Mouse (Mus musculus) G1E (cell line): ENCODE results near the gene Slc7a7.

Experiments
- CTCF ChIP-seq: IDR thresholded peaks from 2 replicates; pipeline ENCODE4 v1.5.1; 2012; ENCODE audit warnings: low read depth, low read length, inconsistent platforms, mixed read lengths
- GATA1 ChIP-seq: IDR thresholded peaks from 2 replicates; pipeline ENCODE4 v1.6.1; 2012; ENCODE audit warnings: borderline replicate concordance, low read length, inconsistent platforms, mixed read lengths
- TAL1 ChIP-seq: conservative IDR thresholded peaks from 2 replicates; pipeline ENCODE4 v1.6.1; 2012; ENCODE audit warnings: low read depth, low read length, inconsistent platforms, mixed read lengths

DNA sequence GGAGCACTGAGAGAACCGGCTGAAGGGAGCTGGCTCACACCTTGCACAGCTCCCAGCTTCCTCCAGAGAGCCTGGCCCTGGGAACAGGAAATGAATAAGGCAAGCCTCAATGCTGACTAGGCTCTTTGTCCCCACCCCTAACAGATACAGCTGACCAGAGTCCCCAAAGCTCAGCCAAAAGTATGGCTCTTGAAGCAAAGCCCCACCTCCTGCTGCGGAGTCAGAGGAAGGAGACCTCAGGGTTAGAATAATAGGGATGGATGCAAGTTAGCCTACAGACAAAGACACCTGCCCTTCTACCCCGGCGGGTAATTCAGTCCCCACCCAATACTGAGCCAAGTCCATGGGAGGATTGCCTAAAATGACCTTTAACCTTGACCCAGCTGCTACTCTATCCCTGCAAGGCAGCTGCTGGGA, 34.2 kb downstream of the Slc7a7 start:
- no peak for TF ChIP-seq CTCF
- no peak for TF ChIP-seq GATA1
- TF ChIP-seq TAL1 = no peak
